Mouse (Mus musculus) limb, embryonic 12.5 days (tissue): ENCODE data around the gene Cd300lg. TPM values are rescaled to one million over a fixed set of nuclear protein-coding genes. Genes with fewer than 3 reads are reported as not detected.

Source experiments
- ATAC-seq: fragments of 200-750 bp; cut with Nextera tagmentation; 2 replicates; pipeline ENCODE4 v1.8.0; 2017; ENCODE audit warnings: low read depth, moderate TSS enrichment; ENCODE audit not compliant: insufficient number of reproducible peaks, insufficient read depth, low FRiP score, low TSS enrichment
- H3K27ac ChIP-seq: fragments of 300-500 bp; sonication (generic); 2 replicates; pipeline ENCODE4 v1.5.1; 2016; ENCODE audit warnings: mild to moderate bottlenecking, moderate library complexity
- H3K27me3 ChIP-seq: fragments of 300-500 bp; sonication (generic); 2 replicates; pipeline ENCODE4 v1.6.1; 2016; ENCODE audit warnings: mild to moderate bottlenecking, moderate library complexity
- H3K36me3 ChIP-seq: fragments of 300-500 bp; sonication (generic); 2 replicates; pipeline ENCODE4 v1.6.1; 2016; ENCODE audit warnings: mild to moderate bottlenecking, moderate library complexity
- H3K4me1 ChIP-seq: fragments of 300-500 bp; sonication (generic); replicated peaks from 2 replicates; pipeline ENCODE4 v1.6.1; 2016
- H3K4me2 ChIP-seq: fragments of 300-500 bp; sonication (generic); 2 replicates; pipeline ENCODE4 v1.6.1; 2016; ENCODE audit warnings: mild to moderate bottlenecking, moderate library complexity
- H3K4me3 ChIP-seq: fragments of 300-500 bp; sonication (generic); replicated peaks from 2 replicates; pipeline ENCODE4 v1.5.1; 2016; ENCODE audit warnings: mild to moderate bottlenecking
- H3K9ac ChIP-seq: fragments of 300-500 bp; sonication (generic); replicated peaks from 2 replicates; pipeline ENCODE4 v1.6.1; 2016; ENCODE audit warnings: mild to moderate bottlenecking, moderate library complexity
- H3K9me3 ChIP-seq: fragments of 300-500 bp; sonication (generic); 2 replicates; pipeline ENCODE4 v1.6.1; 2016; ENCODE audit warnings: mild to moderate bottlenecking, moderate library complexity
- WGBS: fragments of 180-500 bp; shearing (Covaris S2); methylation state at CpG from one replicate; pipeline ENCODE4 v1.1.7; 2016; 5-methylcytosine and 5-hydroxymethylcytosine counted together
- polyA plus RNA-seq: library from polyadenylated mRNA; unstranded; fragments of >200 nt; fragmentation: Nextera tagmentation; extraction: Ambion mirVana; gene quantifications from 2 replicates; pipeline ENCODE4 v1.2.1, GENCODE M21; 2016

Cd300lg gene
- polyA plus RNA-seq, 1 experiment from 2014 or later = 0.70 TPM

GRCm38 (mm10) chr11:102096446-102096845 is 55.1 kb downstream of the Cd300lg start:
- H3K4me3 ChIP-seq = 0 out of 2 replicates have a peak overlapping the region, but pooled peaks have one; percentile 26

GRCm38 (mm10) chr11:102096887-102097391 is 55.6 kb downstream of the Cd300lg start:
- no peak overlapping the region for H3K27ac ChIP-seq
- no peaks in the 10 kb centered on the region for H3K36me3 ChIP-seq
- WGBS = 6% methylated on average over 18 of the region's 18 CpGs
- H3K4me1 ChIP-seq = peaks cover 18% of the 10 kb centered on the region
- peak overlapping the region; percentile 40; the same call in 1 of the 2 replicates for H3K9ac ChIP-seq
- peaks cover 42% of the 10 kb centered on the region for H3K27me3 ChIP-seq
- ATAC-seq = peak; percentile 78
- peak overlapping the region; percentile 55 for H3K4me2 ChIP-seq
- no peaks in the 10 kb centered on the region for H3K9me3 ChIP-seq
- peak overlapping the region; percentile 26 for H3K4me3 ChIP-seq

More at GRCm38 (mm10) chr11:102096446-102096845, 55.1 kb downstream of the Cd300lg start:
- Histone ChIP-seq H3K27me3 (peaks cover 40% of the 10 kb centered on the region), H3K27ac (no peak overlapping the region), H3K36me3 (no peaks in the 10 kb centered on the region), H3K9ac (no peak overlapping the region; the same call in 1 of the 2 replicates), H3K4me2 (peak overlapping the region; percentile 55), H3K4me1 (peaks cover 15% of the 10 kb centered on the region; the same call in 1 of the 2 replicates), H3K9me3 (no peaks in the 10 kb centered on the region)
- ATAC-seq = peak; percentile 7; the same call in 1 of the 2 replicates
- WGBS = 66% methylated on average over 5 of the region's 5 CpGs

GRCm38 (mm10) chr11:102101219-102101618 is 59.9 kb downstream of the Cd300lg start, which contains the start of gene Ppy:
TSS of gene Ppy (minus strand) at chr11:102101319.
- Histone ChIP-seq H3K4me3 (no peak within 1 kb of the TSS), H3K27ac (no peak within 1 kb of the TSS), H3K9ac (no peak within 1 kb of the TSS), H3K36me3 (no peaks in the 10 kb centered on the region), H3K4me1 (peaks cover 23% of the 10 kb centered on the region), H3K9me3 (no peaks in the 10 kb centered on the region), H3K27me3 (peaks cover 82% of the 10 kb centered on the region), H3K4me2 (no peak within 1 kb of the TSS)
- WGBS = 85% methylated on average over 4 of the region's 4 CpGs
- no peak for ATAC-seq

GRCm38 (mm10) chr11:102102485-102103258 is 61.4 kb downstream of the Cd300lg start:
- H3K4me1 ChIP-seq = peaks cover 18% of the 10 kb centered on the region
- H3K27me3 ChIP-seq = peaks cover 96% of the 10 kb centered on the region
- H3K4me3 ChIP-seq = no peak overlapping the region
- 20% methylated on average over 17 of the region's 17 CpGs for WGBS
- ATAC-seq = no peak
- H3K9me3 ChIP-seq = no peaks in the 10 kb centered on the region
- H3K27ac ChIP-seq = no peak overlapping the region
- no peak overlapping the region for H3K9ac ChIP-seq
- H3K4me2 ChIP-seq = no peak overlapping the region
- no peaks in the 10 kb centered on the region for H3K36me3 ChIP-seq

Other genes starting within 250 kb of the Cd300lg start
- gene Meox1, start 147.1 kb upstream of the Cd300lg start, polyA plus RNA-seq = 13.5 and 14.1 TPM in 2 replicates
- gene Sost, start 74.5 kb upstream of the Cd300lg start, polyA plus RNA-seq = 1.1 and 1.2 TPM in 2 replicates
- gene Cfap97d1, start 57.2 kb upstream of the Cd300lg start, polyA plus RNA-seq = not detected in 2 replicates
- 11.2 and 11.6 TPM in 2 replicates for gene Dusp3, start 54.5 kb upstream of the Cd300lg start, polyA plus RNA-seq
- gene Mpp3, start 13.0 kb upstream of the Cd300lg start, polyA plus RNA-seq = 13.7 and 16.3 TPM in 2 replicates
- gene Mpp2, start 47.0 kb downstream of the Cd300lg start, polyA plus RNA-seq = 12.6 and 14.3 TPM in 2 replicates
- not detected in 2 replicates for gene Ppy, start 59.8 kb downstream of the Cd300lg start, polyA plus RNA-seq
- not detected in 2 replicates for gene Pyy, start 66.3 kb downstream of the Cd300lg start, polyA plus RNA-seq
- gene Nags, start 104.0 kb downstream of the Cd300lg start, polyA plus RNA-seq = 0.24 TPM in 1 of 2 replicates, not detected in the other
- gene Tmem101, start 114.9 kb downstream of the Cd300lg start, polyA plus RNA-seq = 40.6 and 44.2 TPM in 2 replicates
- 103 TPM in 2 replicates for gene Lsm12, start 143.8 kb downstream of the Cd300lg start, polyA plus RNA-seq
- gene G6pc3, start 148.1 kb downstream of the Cd300lg start, polyA plus RNA-seq = 36.6 and 36.8 TPM in 2 replicates
- 58.1 and 64.3 TPM in 2 replicates for gene Hdac5, start 188.7 kb downstream of the Cd300lg start, polyA plus RNA-seq
- 21.7 and 23.5 TPM in 2 replicates for gene BC030867, start 207.4 kb downstream of the Cd300lg start, polyA plus RNA-seq
- gene Asb16, start 227.2 kb downstream of the Cd300lg start, polyA plus RNA-seq = 0.16 and 0.19 TPM in 2 replicates
- gene Tmub2, start 243.4 kb downstream of the Cd300lg start, polyA plus RNA-seq = 47.4 and 48.9 TPM in 2 replicates